Mouse (Mus musculus): ENCODE data around the gene Bzw1. TPM values are rescaled to one million over a fixed set of nuclear protein-coding genes. Genes with fewer than 3 reads are reported as not detected.

Gene Bzw1
- polyA plus RNA-seq, 1 experiment, result 147 TPM

Other genes with a start within 250 kb of the Bzw1 start
- not detected in 2 replicates for gene Aox4, start 182.5 kb upstream of the Bzw1 start, polyA plus RNA-seq (2012; ENCODE audit: insufficient read depth, insufficient read length, missing spikeins)
- gene Aox2, start 114.6 kb upstream of the Bzw1 start, polyA plus RNA-seq (2012; ENCODE audit: insufficient read depth, insufficient read length, missing spikeins), result not detected in 2 replicates
- 51.3 and 74.0 TPM in 2 replicates for gene Clk1, start 31.2 kb downstream of the Bzw1 start, polyA plus RNA-seq (2012; ENCODE audit: insufficient read depth, insufficient read length, missing spikeins)
- 15.8 and 24.4 TPM in 2 replicates for gene Nif3l1, start 52.3 kb downstream of the Bzw1 start, polyA plus RNA-seq (2012; ENCODE audit: insufficient read depth, insufficient read length, missing spikeins)
- gene Ppil3, start 52.6 kb downstream of the Bzw1 start, polyA plus RNA-seq (2012; ENCODE audit: insufficient read depth, insufficient read length, missing spikeins), result 28.6 and 41.0 TPM in 2 replicates
- 13.6 and 18.1 TPM in 2 replicates for gene Orc2, start 112.2 kb downstream of the Bzw1 start, polyA plus RNA-seq (2012; ENCODE audit: insufficient read depth, insufficient read length, missing spikeins)
- 25.8 and 36.1 TPM in 2 replicates for gene Fam126b, start 193.4 kb downstream of the Bzw1 start, polyA plus RNA-seq (2012; ENCODE audit: insufficient read depth, insufficient read length, missing spikeins)
- gene Ndufb3, start 193.5 kb downstream of the Bzw1 start, polyA plus RNA-seq (2012; ENCODE audit: insufficient read depth, insufficient read length, missing spikeins), result 1,018 and 1,120 TPM in 2 replicates